Mouse (Mus musculus) limb, embryonic 13.5 days (tissue): ENCODE results near the gene Ube2s. TPM values are rescaled to one million over a fixed set of nuclear protein-coding genes. Genes with fewer than 3 reads are reported as not detected.
"Not testable (repeated sequence)": the region's sequence is repeated elsewhere in the genome, so short reads cannot be mapped to it uniquely, and the experiment has no call there.

Experiments
- ATAC-seq: fragments of 200-750 bp; cut with Nextera tagmentation; 2 replicates; pipeline ENCODE4 v1.8.0; 2017; ENCODE audit warnings: low read depth, moderate number of reproducible peaks, moderate TSS enrichment; ENCODE audit not compliant: low FRiP score
- H3K27ac ChIP-seq: fragments of 300-500 bp; sonication (generic); 2 replicates; pipeline ENCODE4 v1.5.1; 2015; ENCODE audit warnings: inconsistent platforms, mild to moderate bottlenecking, moderate library complexity
- H3K27me3 ChIP-seq: fragments of 300-500 bp; sonication (generic); 2 replicates; pipeline ENCODE4 v1.6.1; 2015; ENCODE audit warnings: mild to moderate bottlenecking, inconsistent platforms
- H3K36me3 ChIP-seq: fragments of 300-500 bp; sonication (generic); 2 replicates; pipeline ENCODE4 v1.6.1; 2015; ENCODE audit warnings: inconsistent platforms, mild to moderate bottlenecking, moderate library complexity
- H3K4me1 ChIP-seq: fragments of 300-500 bp; sonication (generic); 2 replicates; pipeline ENCODE4 v1.6.1; 2015; ENCODE audit warnings: inconsistent platforms
- H3K4me2 ChIP-seq: fragments of 300-500 bp; sonication (generic); replicated peaks from 2 replicates; pipeline ENCODE4 v1.6.1; 2015; ENCODE audit warnings: inconsistent platforms, mild to moderate bottlenecking, moderate library complexity
- H3K4me3 ChIP-seq: fragments of 300-500 bp; sonication (generic); 2 replicates; pipeline ENCODE4 v1.5.1; 2015; ENCODE audit warnings: moderate library complexity, mild to moderate bottlenecking, inconsistent platforms
- H3K9ac ChIP-seq: fragments of 300-500 bp; sonication (generic); 2 replicates; pipeline ENCODE4 v1.6.1; 2015; ENCODE audit warnings: mild to moderate bottlenecking, inconsistent platforms
- H3K9me3 ChIP-seq: fragments of 300-500 bp; sonication (generic); 2 replicates; pipeline ENCODE4 v1.6.1; 2016; ENCODE audit warnings: inconsistent platforms
- WGBS: fragments of 180-500 bp; shearing (Covaris S2); methylation state at CpG from one replicate; pipeline ENCODE4 v1.1.7; 2015; 5-methylcytosine and 5-hydroxymethylcytosine counted together
- polyA plus RNA-seq: library from polyadenylated mRNA; unstranded; fragments of >200 nt; fragmentation: Nextera tagmentation; extraction: Ambion mirVana; gene quantifications from 2 replicates; pipeline ENCODE4 v1.2.1, GENCODE M21; 2015

Ube2s gene
- 328 and 349 TPM in 2 replicates for polyA plus RNA-seq

DNA sequence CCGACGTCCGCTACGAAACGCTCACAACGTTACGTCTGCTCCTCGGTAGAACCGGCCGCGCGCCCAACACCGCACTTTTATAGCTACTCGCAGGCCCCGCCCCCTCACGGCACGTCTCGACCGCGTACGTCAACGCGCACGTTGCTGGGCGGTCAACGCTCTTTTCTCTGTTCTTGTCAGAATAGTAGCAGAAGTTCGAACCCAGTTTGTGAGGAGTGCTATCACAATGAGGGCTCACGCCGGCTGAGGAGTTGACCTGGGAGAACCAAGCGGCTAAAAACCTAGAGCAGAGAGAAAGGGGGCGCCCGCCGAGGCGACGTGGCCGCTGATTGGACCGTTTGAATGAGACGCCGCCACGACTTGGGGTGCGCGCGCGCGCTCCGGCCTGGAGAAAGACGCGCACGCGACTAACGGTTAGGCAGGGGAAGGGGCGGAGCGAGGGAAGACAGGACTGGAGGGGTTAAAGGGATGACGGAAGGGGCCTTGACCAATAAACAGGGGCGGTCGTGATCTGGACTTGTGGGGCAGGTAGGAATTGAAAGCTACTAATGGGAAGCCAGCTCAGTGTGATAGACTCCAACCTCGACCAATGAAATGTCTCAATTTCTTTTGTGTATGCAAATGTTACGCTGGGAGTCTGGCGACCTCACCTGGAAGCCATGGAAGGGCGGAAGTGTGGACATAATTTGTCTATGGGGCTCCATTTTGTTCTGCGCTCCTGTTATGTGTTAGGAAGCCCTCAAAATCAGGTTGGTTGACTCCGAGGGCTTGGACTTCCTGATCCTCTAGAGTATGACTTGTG, at the start of gene Ube2s:
Gene Ube2s, minus strand, starts transcription at position 288 of the 802 bp plus-strand sequence.
- Histone ChIP-seq H3K9ac (peak within 1 kb of the TSS; percentile 99), H3K9me3 (no peaks in the 10 kb centered on the region), H3K36me3 (peaks cover 30% of the 10 kb centered on the region), H3K27ac (peak within 1 kb of the TSS; percentile 96), H3K4me1 (peaks cover 29% of the 10 kb centered on the region), H3K27me3 (no peaks in the 10 kb centered on the region), H3K4me3 (peak within 1 kb of the TSS; percentile 99), H3K4me2 (peak within 1 kb of the TSS; percentile 84)
- ATAC-seq, result peak; percentile 99
- under 1% methylated on average over 62 of the region's 62 CpGs for WGBS

DNA sequence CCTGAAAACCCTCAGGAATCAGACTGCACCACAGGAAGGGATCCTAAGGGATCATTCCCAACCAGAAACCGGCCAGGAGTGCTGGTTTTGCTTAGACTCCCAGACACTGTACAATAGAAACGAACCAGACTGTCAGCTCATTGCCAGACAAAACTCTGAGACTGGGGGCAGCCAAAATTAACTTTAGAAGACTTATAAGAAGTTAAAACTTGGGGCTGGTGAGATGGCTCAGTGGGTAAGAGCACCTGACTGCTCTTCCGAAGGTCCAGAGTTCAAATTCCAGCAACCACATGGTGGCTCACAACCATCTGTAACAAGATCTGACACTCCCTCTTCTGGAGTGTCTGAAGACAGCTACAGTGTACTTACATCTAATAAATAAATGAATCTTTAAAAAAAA, 48.5 kb upstream of the Ube2s start:
- not testable (repeated sequence) for H3K4me3 ChIP-seq, H3K9me3 ChIP-seq, H3K9ac ChIP-seq, H3K27me3 ChIP-seq, H3K4me2 ChIP-seq, ATAC-seq, H3K27ac ChIP-seq, H3K36me3 ChIP-seq
- H3K4me1 ChIP-seq, result peaks cover 10% of the 10 kb centered on the region
- 62% methylated on average over 3 of the region's 3 CpGs for WGBS

DNA sequence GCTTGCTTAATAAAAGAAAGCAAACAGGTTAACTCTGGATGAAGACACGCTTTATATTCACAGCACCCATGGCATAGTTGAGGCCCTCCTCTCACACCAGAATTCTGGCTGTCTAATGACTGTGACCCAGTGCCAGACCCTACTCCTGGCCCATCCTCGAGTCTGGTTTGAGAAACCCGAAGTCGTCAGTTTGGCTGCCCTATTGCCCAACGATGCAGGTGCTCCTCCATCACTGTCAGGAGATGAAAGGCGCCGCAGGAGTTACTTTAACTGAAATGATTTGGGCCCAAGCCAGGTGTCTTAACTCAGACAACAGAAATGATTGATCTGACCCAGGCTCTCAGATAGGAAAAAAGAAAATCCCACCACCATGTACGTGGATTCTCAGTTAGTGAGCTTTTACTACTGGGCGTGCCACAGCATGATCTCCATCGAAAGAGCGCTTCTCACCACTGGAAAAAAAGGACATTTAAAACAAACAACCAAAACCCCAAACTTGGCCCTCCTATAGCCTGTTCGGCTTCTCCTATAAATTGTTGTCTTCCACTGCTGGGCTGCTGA, 47.1 kb upstream of the Ube2s start:
- H3K27ac ChIP-seq, result no peak overlapping the region
- no peaks in the 10 kb centered on the region for H3K36me3 ChIP-seq
- H3K4me1 ChIP-seq, result 0 out of 2 replicates have a peak, but pooled peaks cover 5% of the 10 kb centered on the region
- no peak for ATAC-seq
- 61% methylated on average over 12 of the region's 12 CpGs for WGBS
- H3K9ac ChIP-seq, result no peak overlapping the region; the same call in 1 of the 2 replicates
- no peak overlapping the region for H3K4me2 ChIP-seq
- no peaks in the 10 kb centered on the region for H3K9me3 ChIP-seq
- H3K27me3 ChIP-seq, result peaks cover 7% of the 10 kb centered on the region; the same call in 1 of the 2 replicates
- no peak overlapping the region for H3K4me3 ChIP-seq

DNA sequence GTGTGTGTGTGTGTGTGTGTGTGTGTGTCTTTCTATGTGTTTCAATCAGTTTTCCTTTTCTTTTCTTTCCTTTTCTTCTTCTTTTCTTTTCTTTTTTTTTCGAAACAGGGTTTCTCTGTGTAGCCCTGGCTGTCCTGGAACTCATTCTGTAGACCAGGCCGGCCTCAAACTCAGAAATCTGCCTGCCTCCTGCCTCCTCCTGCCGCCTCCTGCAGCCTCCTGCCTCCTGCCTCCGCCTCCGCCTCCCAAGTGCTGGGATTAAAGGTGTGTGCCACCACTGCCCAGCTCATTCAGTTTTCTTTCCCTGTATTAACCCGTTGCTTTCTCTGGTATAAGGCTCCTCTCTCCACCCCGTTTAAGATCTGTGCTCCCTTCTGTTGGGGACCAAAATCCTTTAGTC, 44.9 kb upstream of the Ube2s start:
- no peak for ATAC-seq
- peaks cover 10% of the 10 kb centered on the region; the same call in 1 of the 2 replicates for H3K27me3 ChIP-seq
- no peaks in the 10 kb centered on the region for H3K4me1 ChIP-seq
- WGBS, result 56% methylated on average over 7 of the region's 7 CpGs
- H3K9ac ChIP-seq, result no peak overlapping the region
- H3K27ac ChIP-seq, result no peak overlapping the region
- no peaks in the 10 kb centered on the region for H3K36me3 ChIP-seq
- no peaks in the 10 kb centered on the region for H3K9me3 ChIP-seq
- H3K4me3 ChIP-seq, result no peak overlapping the region
- no peak overlapping the region for H3K4me2 ChIP-seq

DNA sequence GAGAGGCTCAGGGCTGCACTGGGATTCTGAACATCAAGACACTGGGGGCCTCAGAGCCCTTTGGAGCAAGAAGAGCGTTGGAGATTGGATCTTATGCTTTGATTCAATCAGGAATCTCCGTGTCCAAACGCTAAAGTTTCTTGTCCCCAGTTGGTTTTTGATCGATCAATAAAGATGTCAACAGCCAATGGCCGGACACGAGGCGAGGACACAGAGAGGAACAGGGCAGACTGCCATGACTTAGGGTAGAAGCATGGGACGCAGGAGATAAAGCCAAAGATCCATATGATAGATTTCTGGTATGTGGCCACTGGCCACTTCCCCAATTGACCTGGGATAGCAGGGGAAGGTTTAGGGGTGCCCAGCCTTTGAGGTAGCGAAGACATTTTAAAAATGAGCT, 44.1 kb upstream of the Ube2s start:
- Histone ChIP-seq H3K9me3 (no peaks in the 10 kb centered on the region), H3K4me1 (no peaks in the 10 kb centered on the region), H3K27ac (no peak overlapping the region), H3K36me3 (no peaks in the 10 kb centered on the region), H3K4me2 (no peak overlapping the region), H3K27me3 (peaks cover 10% of the 10 kb centered on the region; the same call in 1 of the 2 replicates), H3K9ac (no peak overlapping the region), H3K4me3 (no peak overlapping the region)
- ATAC-seq, result no peak
- WGBS, result 83% methylated on average over 9 of the region's 9 CpGs

DNA sequence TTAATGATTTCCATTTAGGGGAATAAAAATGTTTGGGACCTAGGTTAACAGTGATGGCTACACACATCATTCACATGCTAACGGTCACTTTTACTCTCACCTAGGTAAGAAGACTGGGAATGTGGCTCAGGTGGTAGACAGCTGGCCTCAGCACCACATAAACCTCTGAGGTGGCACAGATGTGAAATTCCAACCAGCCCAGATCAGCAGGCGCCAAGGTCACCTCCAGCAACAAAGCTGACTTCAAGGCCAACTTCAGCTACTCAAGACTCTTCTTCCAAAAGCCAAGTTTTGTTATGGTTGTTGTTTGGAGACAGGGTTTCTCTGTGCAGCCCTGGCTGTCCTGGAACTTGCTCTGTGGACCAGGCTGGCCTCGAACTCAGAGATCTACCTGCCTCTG, 41.2 kb upstream of the Ube2s start:
- H3K4me2 ChIP-seq, result no peak overlapping the region
- H3K27ac ChIP-seq, result no peak overlapping the region
- ATAC-seq, result no peak
- H3K27me3 ChIP-seq, result peaks cover 20% of the 10 kb centered on the region
- H3K36me3 ChIP-seq, result no peaks in the 10 kb centered on the region
- no peaks in the 10 kb centered on the region for H3K9me3 ChIP-seq
- 69% methylated on average over 3 of the region's 3 CpGs for WGBS
- H3K4me3 ChIP-seq, result no peak overlapping the region
- no peaks in the 10 kb centered on the region for H3K4me1 ChIP-seq
- no peak overlapping the region for H3K9ac ChIP-seq

DNA sequence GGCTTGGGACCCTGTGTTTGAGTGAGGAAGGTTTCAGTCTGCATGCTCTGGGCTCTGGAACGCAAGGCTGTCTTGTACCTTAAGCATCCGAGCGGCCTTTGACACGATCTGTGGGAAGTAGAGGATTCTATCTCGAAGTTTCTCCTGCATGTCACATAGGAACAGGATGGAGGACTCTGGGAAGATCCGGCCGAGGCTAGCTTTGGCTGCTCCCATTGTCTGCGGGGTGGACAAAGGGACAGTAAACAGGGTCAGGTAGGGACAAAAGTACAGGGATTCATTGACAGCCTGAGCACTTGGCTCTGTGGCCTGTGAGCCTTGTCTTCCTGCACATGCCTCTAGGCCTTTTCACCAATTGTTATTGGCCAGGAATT, 38.9 kb upstream of the Ube2s start:
- Histone ChIP-seq H3K9me3 (no peaks in the 10 kb centered on the region), H3K4me3 (no peak overlapping the region), H3K27me3 (peaks cover 35% of the 10 kb centered on the region), H3K27ac (no peak overlapping the region), H3K4me1 (no peaks in the 10 kb centered on the region), H3K4me2 (no peak overlapping the region), H3K36me3 (no peaks in the 10 kb centered on the region), H3K9ac (no peak overlapping the region)
- ATAC-seq, result no peak
- WGBS, result 82% methylated on average over 8 of the region's 8 CpGs

DNA sequence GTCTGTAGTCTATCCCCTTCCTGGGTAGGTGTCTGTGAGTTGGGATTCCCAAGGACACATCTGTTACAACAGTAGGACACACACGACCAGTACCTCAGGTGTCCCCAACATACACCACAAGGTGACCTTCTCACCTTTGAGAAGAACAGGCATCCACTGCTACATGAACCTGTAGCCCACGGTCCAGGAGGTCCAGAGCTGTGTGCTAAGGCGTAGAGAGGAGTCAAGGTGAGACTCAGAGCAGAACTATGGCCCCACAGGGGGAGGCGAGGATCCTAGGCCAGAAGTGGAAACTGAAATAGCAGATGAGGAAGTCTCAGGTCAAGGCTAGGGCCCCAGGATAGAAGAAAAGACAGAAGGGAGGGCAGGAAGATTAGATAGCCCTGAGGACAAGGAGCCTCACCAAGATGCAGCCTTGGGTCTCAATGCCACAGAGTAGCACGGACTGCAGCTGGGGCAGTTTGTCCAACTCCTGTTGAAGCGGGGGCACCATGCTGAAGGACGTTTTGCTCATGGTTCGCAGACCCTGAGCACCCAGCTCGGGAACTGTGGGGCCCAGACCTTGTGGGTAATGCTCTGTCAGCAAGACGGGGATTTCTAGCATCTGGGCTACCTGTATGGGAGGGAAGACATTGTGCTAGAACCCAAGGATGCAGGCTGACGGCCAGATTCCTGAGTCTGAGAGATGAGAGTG, 38.4 kb upstream of the Ube2s start:
- Histone ChIP-seq H3K9me3 (no peaks in the 10 kb centered on the region), H3K9ac (no peak overlapping the region), H3K27me3 (peaks cover 40% of the 10 kb centered on the region), H3K36me3 (no peaks in the 10 kb centered on the region), H3K4me1 (no peaks in the 10 kb centered on the region), H3K27ac (no peak overlapping the region), H3K4me3 (no peak overlapping the region), H3K4me2 (no peak overlapping the region)
- WGBS, result 73% methylated on average over 11 of the region's 11 CpGs
- ATAC-seq, result no peak

DNA sequence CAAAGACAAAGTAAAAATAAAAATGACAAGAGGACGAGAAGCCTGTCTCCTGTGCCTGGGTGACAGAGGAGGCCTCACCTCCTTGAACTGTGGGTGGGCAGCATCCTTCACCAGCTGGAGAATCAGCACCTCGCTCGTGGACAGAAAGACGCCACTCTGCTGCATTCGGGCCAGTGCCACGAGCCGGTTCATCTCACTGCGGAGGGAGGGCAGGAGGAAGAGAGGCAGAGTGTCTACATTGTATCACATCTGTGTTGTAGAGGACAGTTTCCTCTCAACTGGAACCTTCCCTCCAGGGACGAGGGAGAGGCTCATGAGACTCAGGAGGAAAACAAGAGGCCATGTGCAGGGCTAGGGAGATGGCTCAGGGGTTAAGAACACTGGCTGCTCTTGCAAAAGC, 37.0 kb upstream of the Ube2s start:
- Histone ChIP-seq H3K9ac (no peak overlapping the region), H3K9me3 (no peaks in the 10 kb centered on the region), H3K27ac (no peak overlapping the region), H3K27me3 (peaks cover 54% of the 10 kb centered on the region), H3K4me1 (peaks cover 4% of the 10 kb centered on the region), H3K4me2 (no peak overlapping the region), H3K4me3 (no peak overlapping the region), H3K36me3 (no peaks in the 10 kb centered on the region)
- ATAC-seq, result no peak
- whole genome bisulfite sequencing, result 56% methylated on average over 9 of the region's 9 CpGs

DNA sequence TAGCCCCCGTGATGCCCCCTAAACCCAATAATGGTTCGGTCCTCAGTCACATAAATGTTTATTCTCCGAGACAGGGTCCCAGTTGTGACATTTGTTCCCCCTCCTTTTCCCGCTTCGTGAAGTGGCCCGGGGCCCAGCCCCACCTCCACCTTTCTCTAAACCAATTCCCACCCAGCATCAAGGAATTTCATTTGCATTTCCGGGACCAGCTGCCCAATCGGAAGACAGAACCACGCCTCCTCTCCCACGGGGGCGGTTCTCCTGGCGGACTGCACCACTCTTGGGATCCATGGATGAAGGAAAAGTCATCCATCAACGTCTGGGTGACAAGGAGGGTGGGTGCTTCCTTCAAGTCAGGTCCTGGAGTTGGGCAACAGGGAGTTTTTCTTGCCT, 32.5 kb upstream of the Ube2s start:
- Histone ChIP-seq H3K27ac (no peak overlapping the region), H3K27me3 (peaks cover 94% of the 10 kb centered on the region), H3K36me3 (no peaks in the 10 kb centered on the region), H3K9ac (peak overlapping the region; percentile 54; the same call in 1 of the 2 replicates), H3K4me3 (peak overlapping the region; percentile 46), H3K4me2 (peak overlapping the region; percentile 90), H3K9me3 (no peaks in the 10 kb centered on the region), H3K4me1 (peaks cover 25% of the 10 kb centered on the region)
- WGBS, result 0% methylated on average over 13 of the region's 13 CpGs
- ATAC-seq, result peak; percentile 76

DNA sequence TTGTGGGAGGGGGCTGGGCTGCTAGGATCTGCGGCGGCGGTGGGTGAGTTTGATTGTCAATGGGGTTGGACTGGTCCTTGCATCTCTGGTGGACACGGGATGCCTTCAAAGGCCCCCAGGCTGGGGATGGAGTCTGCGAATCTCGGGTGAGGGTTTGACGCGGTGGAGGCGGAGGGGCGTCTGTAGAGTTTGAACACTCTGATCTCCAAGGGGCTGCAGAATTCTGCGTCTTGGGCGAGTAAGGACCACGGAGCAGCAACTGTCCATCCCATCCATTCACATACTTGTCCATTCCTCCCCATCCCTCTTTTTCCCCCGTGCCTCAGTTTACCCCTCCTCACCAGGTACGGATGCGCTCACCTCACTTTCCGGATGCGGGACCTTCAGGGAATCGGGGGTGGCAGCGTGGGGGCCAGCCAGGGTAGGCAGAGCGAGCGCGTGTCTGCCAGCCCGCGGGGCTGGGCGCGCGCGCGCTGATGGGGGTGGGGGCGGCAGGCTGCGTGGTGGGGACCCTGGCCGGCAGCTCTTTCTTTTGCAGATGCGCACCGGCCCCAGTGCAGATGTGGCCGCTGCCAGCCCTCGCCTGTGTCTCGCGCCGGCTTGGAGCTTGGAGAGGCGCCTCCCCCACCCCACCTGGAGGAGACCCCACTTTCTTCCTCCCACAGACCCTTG, 32.0 kb upstream of the Ube2s start, which contains the start of gene Shisa7:
Gene Shisa7, minus strand, starts transcription at position 452 of the 672 bp plus-strand sequence.
- peak within 1 kb of the TSS; percentile 46 for H3K4me3 ChIP-seq
- peak; percentile 44; the same call in 1 of the 2 replicates for ATAC-seq
- H3K4me2 ChIP-seq, result peak within 1 kb of the TSS; percentile 90
- H3K27me3 ChIP-seq, result peaks cover 94% of the 10 kb centered on the region
- H3K9ac ChIP-seq, result peak within 1 kb of the TSS; percentile 54
- peaks cover 25% of the 10 kb centered on the region for H3K4me1 ChIP-seq
- H3K36me3 ChIP-seq, result no peaks in the 10 kb centered on the region
- no peaks in the 10 kb centered on the region for H3K9me3 ChIP-seq
- no peak within 1 kb of the TSS for H3K27ac ChIP-seq
- under 1% methylated on average over 41 of the region's 41 CpGs for WGBS
